Mouse (Mus musculus): Measurements from ENCODE around the gene Ccdc51. TPM values are rescaled to one million over a fixed set of nuclear protein-coding genes. Genes with fewer than 3 reads are reported as not detected.

The Ccdc51 gene
- polyA plus RNA-seq, 1 experiment from 2014 or later: 9.9 TPM

GRCm38 (mm10) chr9:109051011-109051501 is 31.2 kb upstream of the Ccdc51 start:
- Histone ChIP-seq H3K27ac (replicated peaks) (no peak overlapping the region), H3K9ac (ENCODE audit: low read length) (no peak overlapping the region), H3K27me3 (ENCODE audit: control insufficient read depth, insufficient read depth, low read length) (no peaks in the 10 kb centered on the region), H3K36me3 (ENCODE audit: control insufficient read depth, insufficient read depth, low read length) (peaks cover 4% of the 10 kb centered on the region; the same call in 1 of the 2 replicates), H3K4me3 (ENCODE audit: low read depth, low read length) (no peak overlapping the region), H3K4me1 (replicated peaks; ENCODE audit: control insufficient read depth, insufficient read depth) (0 out of 2 replicates have a peak, but pooled peaks cover 2% of the 10 kb centered on the region), H3K9me3 (ENCODE audit: control insufficient read depth, low read length) (no peaks in the 10 kb centered on the region), H3K4me2 (replicated peaks; ENCODE audit: low read depth) (no peak overlapping the region)
- ATAC-seq (ENCODE audit: low FRiP score, low TSS enrichment) (no peak), DNase-seq (ENCODE audit: low spot score) (no peak)
- 88% methylated on average over 13 of the region's 13 CpGs for WGBS
- no peak for TF ChIP-seq CTCF (IDR thresholded peaks at IDR 0.05; ENCODE audit: low read depth)
- no peak for TF ChIP-seq EP300 (optimal IDR thresholded peaks at IDR 0.05)

- Histone ChIP-seq H3K9ac (ENCODE audit: low read length) (no peak overlapping the region), H3K27me3 (ENCODE audit: control insufficient read depth, insufficient read depth, low read length) (no peaks in the 10 kb centered on the region), H3K4me3 (ENCODE audit: low read depth, low read length) (no peak overlapping the region), H3K4me1 (replicated peaks; ENCODE audit: control insufficient read depth, insufficient read depth) (0 out of 2 replicates have a peak, but pooled peaks cover 2% of the 10 kb centered on the region), H3K27ac (replicated peaks) (no peak overlapping the region), H3K4me2 (replicated peaks; ENCODE audit: low read depth) (no peak overlapping the region), H3K9me3 (ENCODE audit: control insufficient read depth, low read length) (no peaks in the 10 kb centered on the region), H3K36me3 (ENCODE audit: control insufficient read depth, insufficient read depth, low read length) (peaks cover 12% of the 10 kb centered on the region)
- TF ChIP-seq EP300 (optimal IDR thresholded peaks at IDR 0.05) (no peak), CTCF (IDR thresholded peaks at IDR 0.05; ENCODE audit: low read depth) (no peak)
- ATAC-seq (ENCODE audit: low FRiP score, low TSS enrichment) (no peak), DNase-seq (ENCODE audit: low spot score) (no peak)
- 90% methylated on average over 10 of the region's 10 CpGs for WGBS
Observed at GRCm38 (mm10) chr9:109051651-109052489, 30.4 kb upstream of the Ccdc51 start.

DNA sequence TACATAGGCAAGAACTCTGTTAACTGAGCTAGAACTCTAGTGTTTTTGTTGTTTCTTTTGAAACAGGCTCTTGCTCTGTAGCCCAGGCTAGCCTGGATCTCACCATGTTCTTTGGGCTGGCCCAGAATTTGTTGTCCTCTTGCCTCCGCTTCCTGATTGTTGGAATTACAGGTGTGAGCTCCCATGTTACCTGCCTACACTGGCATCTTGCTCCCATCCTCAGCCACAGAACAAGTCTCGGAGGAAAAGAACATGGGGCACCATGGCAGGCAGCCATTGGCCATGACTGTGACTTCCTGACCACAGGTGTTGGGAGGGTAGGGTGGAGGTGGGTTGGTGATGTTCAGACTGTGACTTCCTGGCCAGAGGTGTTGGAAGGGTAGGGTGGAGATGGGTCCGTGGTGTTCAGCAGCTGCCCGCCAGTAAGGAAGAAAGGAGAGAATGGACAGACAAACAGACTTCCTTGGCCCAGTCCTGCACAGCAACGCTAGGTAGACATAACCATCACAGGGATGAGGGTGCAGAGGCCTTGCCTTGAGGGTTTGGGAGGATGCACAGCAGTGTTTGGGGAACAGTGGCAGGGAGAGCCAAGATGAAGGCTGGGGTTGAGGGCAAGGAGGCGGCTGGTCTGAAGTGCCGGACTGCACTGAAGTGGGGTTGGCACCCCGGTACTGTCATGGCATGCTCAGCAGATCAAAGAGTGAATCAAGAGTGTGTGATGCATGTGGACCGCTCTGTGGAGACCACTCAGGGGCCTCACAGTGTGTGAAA is 29.6 kb upstream of the Ccdc51 start:
- Histone ChIP-seq H3K4me2 (replicated peaks; ENCODE audit: low read depth) (no peak overlapping the region), H3K27me3 (ENCODE audit: control insufficient read depth, insufficient read depth, low read length) (no peaks in the 10 kb centered on the region), H3K4me1 (replicated peaks; ENCODE audit: control insufficient read depth, insufficient read depth) (0 out of 2 replicates have a peak, but pooled peaks cover 2% of the 10 kb centered on the region), H3K9ac (ENCODE audit: low read length) (no peak overlapping the region), H3K36me3 (ENCODE audit: control insufficient read depth, insufficient read depth, low read length) (peaks cover 18% of the 10 kb centered on the region), H3K9me3 (ENCODE audit: control insufficient read depth, low read length) (no peaks in the 10 kb centered on the region), H3K4me3 (ENCODE audit: low read depth, low read length) (no peak overlapping the region), H3K27ac (replicated peaks) (no peak overlapping the region)
- no peak for TF ChIP-seq CTCF (IDR thresholded peaks at IDR 0.05; ENCODE audit: low read depth)
- TF ChIP-seq EP300 (optimal IDR thresholded peaks at IDR 0.05): no peak
- no peak for ATAC-seq (ENCODE audit: low FRiP score, low TSS enrichment)
- no peak for DNase-seq (ENCODE audit: low spot score)
- WGBS: 90% methylated on average over 9 of the region's 9 CpGs

DNA sequence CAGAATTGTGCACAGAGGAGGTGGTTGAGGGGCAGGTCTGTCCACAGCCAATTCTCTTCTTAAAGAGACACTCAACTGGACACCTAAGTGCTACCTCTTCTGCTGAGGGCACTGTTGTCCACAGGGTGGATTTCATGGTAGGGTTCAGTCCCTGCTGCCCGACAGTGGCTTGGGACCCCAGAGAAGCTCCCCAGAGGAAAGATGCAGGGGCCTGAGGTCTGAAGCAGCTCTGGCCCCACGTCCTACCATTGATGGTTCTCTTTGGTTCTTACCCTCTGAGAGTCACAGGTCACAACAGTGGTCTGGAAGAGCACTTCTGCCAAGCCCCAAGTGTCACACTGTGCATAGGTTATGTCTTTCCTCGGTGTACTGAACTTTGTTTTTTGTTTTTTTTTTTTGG is 28.9 kb upstream of the Ccdc51 start:
- no peaks in the 10 kb centered on the region for H3K27me3 ChIP-seq (ENCODE audit: control insufficient read depth, insufficient read depth, low read length)
- no peak for TF ChIP-seq EP300 (optimal IDR thresholded peaks at IDR 0.05)
- TF ChIP-seq CTCF (IDR thresholded peaks at IDR 0.05; ENCODE audit: low read depth): no peak
- peaks cover 21% of the 10 kb centered on the region for H3K36me3 ChIP-seq (ENCODE audit: control insufficient read depth, insufficient read depth, low read length)
- H3K4me2 ChIP-seq (replicated peaks; ENCODE audit: low read depth): no peak overlapping the region
- WGBS: 81% methylated on average over 3 of the region's 3 CpGs
- H3K9me3 ChIP-seq (ENCODE audit: control insufficient read depth, low read length): no peaks in the 10 kb centered on the region
- no peak overlapping the region for H3K9ac ChIP-seq (ENCODE audit: low read length)
- H3K27ac ChIP-seq (replicated peaks): no peak overlapping the region
- no peak overlapping the region for H3K4me3 ChIP-seq (ENCODE audit: low read depth, low read length)
- 0 out of 2 replicates have a peak, but pooled peaks cover 2% of the 10 kb centered on the region for H3K4me1 ChIP-seq (replicated peaks; ENCODE audit: control insufficient read depth, insufficient read depth)
- ATAC-seq (ENCODE audit: low FRiP score, low TSS enrichment) (no peak), DNase-seq (ENCODE audit: low spot score) (no peak)

- Histone ChIP-seq H3K9ac (ENCODE audit: low read length) (no peak overlapping the region), H3K36me3 (ENCODE audit: control insufficient read depth, insufficient read depth, low read length) (peaks cover 21% of the 10 kb centered on the region), H3K4me3 (ENCODE audit: low read depth, low read length) (no peak overlapping the region), H3K27me3 (ENCODE audit: control insufficient read depth, insufficient read depth, low read length) (no peaks in the 10 kb centered on the region), H3K4me2 (replicated peaks; ENCODE audit: low read depth) (no peak overlapping the region), H3K4me1 (replicated peaks; ENCODE audit: control insufficient read depth, insufficient read depth) (0 out of 2 replicates have a peak, but pooled peaks cover 6% of the 10 kb centered on the region), H3K27ac (replicated peaks) (peak overlapping the region; percentile 88), H3K9me3 (ENCODE audit: control insufficient read depth, low read length) (no peaks in the 10 kb centered on the region)
- no peak for ATAC-seq (ENCODE audit: low FRiP score, low TSS enrichment)
- 63% methylated on average over 6 of the region's 6 CpGs for WGBS
- TF ChIP-seq CTCF (IDR thresholded peaks at IDR 0.05; ENCODE audit: low read depth) (no peak), EP300 (optimal IDR thresholded peaks at IDR 0.05) (no peak)
- DNase-seq (ENCODE audit: low spot score): no peak
Observed at GRCm38 (mm10) chr9:109053851-109054250, 28.4 kb upstream of the Ccdc51 start.
